Mouse (Mus musculus): ENCODE data around the gene Zfp658. TPM values are rescaled to one million over a fixed set of nuclear protein-coding genes. Genes with fewer than 3 reads are reported as not detected.

Gene Zfp658
- polyA plus RNA-seq, 1 experiment from 2014 or later: 0.97 TPM

GRCm38 (mm10) chr7:43544225-43544977, 17.7 kb upstream of the Zfp658 start, which contains the start of gene Cd33:
Cd33 (minus strand) TSS chr7:43544428.
- H3K4me1 ChIP-seq (replicated peaks; ENCODE audit: control insufficient read depth, insufficient read depth, low read length): no peaks in the 10 kb centered on the region
- no peaks in the 10 kb centered on the region for H3K36me3 ChIP-seq (ENCODE audit: control insufficient read depth, insufficient read depth, low read length)
- no peak within 1 kb of the TSS for H3K4me3 ChIP-seq (ENCODE audit: low read depth, low read length)
- H3K27me3 ChIP-seq (replicated peaks; ENCODE audit: control insufficient read depth, insufficient read depth, low read length): no peaks in the 10 kb centered on the region
- no peak within 1 kb of the TSS for H3K27ac ChIP-seq (ENCODE audit: low read depth, low read length)
- no peak for ATAC-seq (replicated peaks; ENCODE audit: low FRiP score)
- H3K9me3 ChIP-seq (ENCODE audit: control insufficient read depth, low read length): no peaks in the 10 kb centered on the region
- 62% methylated on average over 7 of the region's 7 CpGs for WGBS
- H3K9ac ChIP-seq (ENCODE audit: low read depth, low read length): no peak within 1 kb of the TSS
- H3K4me2 ChIP-seq: no peak within 1 kb of the TSS
- DNase-seq (ENCODE audit: low spot score): no peak

DNA sequence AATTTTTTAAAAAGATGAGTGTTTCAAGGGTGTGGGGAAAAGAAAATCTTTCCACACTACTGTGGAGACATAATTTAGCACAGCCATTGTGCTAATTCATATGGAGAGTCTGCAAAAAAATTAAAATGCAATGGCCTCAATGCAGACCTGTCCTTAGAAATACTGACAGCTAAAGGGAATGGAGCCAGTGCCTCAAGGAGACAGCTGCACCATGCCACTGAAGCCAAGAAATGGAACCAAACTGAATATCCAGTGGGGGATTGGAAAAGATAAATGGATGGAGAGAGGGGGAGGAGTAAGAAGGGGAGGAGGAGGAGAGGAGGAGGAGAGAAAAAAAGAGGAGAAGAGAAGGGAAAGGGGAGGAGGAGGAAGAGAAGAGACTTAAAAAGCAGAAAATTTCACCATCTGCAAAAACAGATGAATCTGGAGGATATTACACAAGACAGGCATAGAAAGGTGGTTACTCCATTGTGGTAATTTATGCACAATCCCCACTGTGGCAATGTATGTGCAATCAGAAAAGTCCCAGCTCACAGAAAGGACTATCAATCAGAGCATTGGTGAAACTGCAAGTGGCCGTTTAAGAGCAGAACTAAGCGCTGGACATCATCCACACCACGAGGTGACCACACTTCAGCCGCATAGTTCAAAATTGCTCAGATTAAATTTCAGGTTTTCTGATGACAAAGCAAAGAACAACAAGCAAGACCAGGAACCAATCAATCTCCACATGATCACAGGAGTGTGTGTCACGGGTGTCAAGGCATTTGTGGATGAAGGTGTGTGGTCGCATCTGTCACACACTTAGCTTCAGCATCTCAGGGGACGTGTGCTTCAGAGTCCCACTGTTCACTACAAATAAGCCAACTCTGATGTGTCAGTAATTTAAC, 16.2 kb upstream of the Zfp658 start:
- Histone ChIP-seq H3K36me3 (ENCODE audit: control insufficient read depth, insufficient read depth, low read length) (no peaks in the 10 kb centered on the region), H3K9ac (ENCODE audit: low read depth, low read length) (no peak overlapping the region), H3K27me3 (replicated peaks; ENCODE audit: control insufficient read depth, insufficient read depth, low read length) (no peaks in the 10 kb centered on the region), H3K27ac (ENCODE audit: low read depth, low read length) (no peak overlapping the region), H3K4me2 (no peak overlapping the region), H3K4me3 (ENCODE audit: low read depth, low read length) (no peak overlapping the region), H3K9me3 (ENCODE audit: control insufficient read depth, low read length) (no peaks in the 10 kb centered on the region), H3K4me1 (replicated peaks; ENCODE audit: control insufficient read depth, insufficient read depth, low read length) (no peaks in the 10 kb centered on the region)
- DNase-seq (ENCODE audit: low spot score): no peak
- WGBS: 57% methylated on average over 7 of the region's 7 CpGs
- no peak for ATAC-seq (replicated peaks; ENCODE audit: low FRiP score)

DNA sequence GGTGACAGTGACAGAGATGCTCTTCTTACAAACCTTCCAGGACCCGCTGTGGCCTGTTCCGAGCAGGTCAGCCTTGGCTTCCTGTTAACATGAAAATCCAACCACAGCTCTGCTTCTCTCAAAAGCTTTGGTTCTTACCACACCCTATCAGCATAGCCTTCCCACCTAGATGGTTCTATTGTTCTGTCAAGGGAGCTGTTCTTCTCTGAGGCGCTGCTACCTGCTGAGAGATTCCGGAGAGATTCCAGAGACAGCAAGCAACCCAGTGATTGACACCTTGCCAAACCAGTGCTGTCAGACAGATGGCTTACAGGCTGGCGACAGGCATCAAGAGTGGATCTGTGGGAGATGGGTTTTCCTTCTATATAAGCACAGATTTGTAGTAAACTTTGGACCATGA, 14.4 kb upstream of the Zfp658 start:
- Histone ChIP-seq H3K9me3 (ENCODE audit: control insufficient read depth, low read length) (no peaks in the 10 kb centered on the region), H3K4me2 (no peak overlapping the region), H3K4me1 (replicated peaks; ENCODE audit: control insufficient read depth, insufficient read depth, low read length) (no peaks in the 10 kb centered on the region), H3K27me3 (replicated peaks; ENCODE audit: control insufficient read depth, insufficient read depth, low read length) (no peaks in the 10 kb centered on the region), H3K9ac (ENCODE audit: low read depth, low read length) (no peak overlapping the region), H3K27ac (ENCODE audit: low read depth, low read length) (no peak overlapping the region), H3K4me3 (ENCODE audit: low read depth, low read length) (no peak overlapping the region), H3K36me3 (ENCODE audit: control insufficient read depth, insufficient read depth, low read length) (no peaks in the 10 kb centered on the region)
- WGBS: 37% methylated on average over 5 of the region's 5 CpGs
- DNase-seq (ENCODE audit: low spot score) (no peak), ATAC-seq (replicated peaks; ENCODE audit: low FRiP score) (no peak)

DNA sequence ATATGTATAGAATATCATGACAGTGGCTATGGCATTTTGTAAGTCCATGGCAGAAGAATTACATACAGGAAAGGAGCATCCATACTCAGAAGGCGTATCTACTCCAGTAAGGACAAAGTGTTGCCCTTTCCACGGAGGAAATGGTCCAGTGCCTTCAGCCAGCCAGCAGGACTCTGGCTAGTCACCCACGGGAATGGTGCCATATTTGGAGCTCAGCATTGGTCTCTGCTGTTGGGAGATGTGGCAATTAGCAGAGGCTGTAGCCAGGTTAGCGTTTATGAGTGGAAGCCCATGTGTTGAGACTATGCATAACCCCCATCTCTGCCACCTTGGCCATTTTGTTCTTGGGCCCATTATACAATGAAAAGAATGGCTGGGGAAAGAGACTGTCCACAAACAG, 13.8 kb upstream of the Zfp658 start:
- Histone ChIP-seq H3K27me3 (replicated peaks; ENCODE audit: control insufficient read depth, insufficient read depth, low read length) (no peaks in the 10 kb centered on the region), H3K36me3 (ENCODE audit: control insufficient read depth, insufficient read depth, low read length) (no peaks in the 10 kb centered on the region), H3K4me3 (ENCODE audit: low read depth, low read length) (no peak overlapping the region), H3K9ac (ENCODE audit: low read depth, low read length) (no peak overlapping the region), H3K27ac (ENCODE audit: low read depth, low read length) (no peak overlapping the region), H3K4me1 (replicated peaks; ENCODE audit: control insufficient read depth, insufficient read depth, low read length) (no peaks in the 10 kb centered on the region), H3K9me3 (ENCODE audit: control insufficient read depth, low read length) (no peaks in the 10 kb centered on the region), H3K4me2 (no peak overlapping the region)
- ATAC-seq (replicated peaks; ENCODE audit: low FRiP score) (no peak), DNase-seq (ENCODE audit: low spot score) (no peak)
- WGBS: 63% methylated on average over 4 of the region's 4 CpGs

- no peaks in the 10 kb centered on the region for H3K27me3 ChIP-seq (replicated peaks; ENCODE audit: control insufficient read depth, insufficient read depth, low read length)
Observed at GRCm38 (mm10) chr7:43553153-43553552, 8.9 kb upstream of the Zfp658 start.

GRCm38 (mm10) chr7:43554550-43554949, 7.5 kb upstream of the Zfp658 start:
- DNase-seq (ENCODE audit: low spot score) (no peak), ATAC-seq (replicated peaks; ENCODE audit: low FRiP score) (no peak)
- Histone ChIP-seq H3K9me3 (ENCODE audit: control insufficient read depth, low read length) (no peaks in the 10 kb centered on the region), H3K4me1 (replicated peaks; ENCODE audit: control insufficient read depth, insufficient read depth, low read length) (no peaks in the 10 kb centered on the region), H3K4me2 (no peak overlapping the region), H3K27ac (ENCODE audit: low read depth, low read length) (no peak overlapping the region), H3K36me3 (ENCODE audit: control insufficient read depth, insufficient read depth, low read length) (no peaks in the 10 kb centered on the region), H3K27me3 (replicated peaks; ENCODE audit: control insufficient read depth, insufficient read depth, low read length) (no peaks in the 10 kb centered on the region), H3K4me3 (ENCODE audit: low read depth, low read length) (no peak overlapping the region), H3K9ac (ENCODE audit: low read depth, low read length) (no peak overlapping the region)
- 36% methylated on average over 3 of the region's 3 CpGs for WGBS

More at GRCm38 (mm10) chr7:43553153-43553552, 8.9 kb upstream of the Zfp658 start:
- Histone ChIP-seq H3K27ac (ENCODE audit: low read depth, low read length) (no peak overlapping the region), H3K36me3 (ENCODE audit: control insufficient read depth, insufficient read depth, low read length) (no peaks in the 10 kb centered on the region), H3K9ac (ENCODE audit: low read depth, low read length) (no peak overlapping the region), H3K4me2 (no peak overlapping the region), H3K9me3 (ENCODE audit: control insufficient read depth, low read length) (no peaks in the 10 kb centered on the region), H3K4me3 (ENCODE audit: low read depth, low read length) (no peak overlapping the region), H3K4me1 (replicated peaks; ENCODE audit: control insufficient read depth, insufficient read depth, low read length) (no peaks in the 10 kb centered on the region)
- 69% methylated on average over 4 of the region's 4 CpGs for WGBS
- DNase-seq (ENCODE audit: low spot score): no peak
- ATAC-seq (replicated peaks; ENCODE audit: low FRiP score): no peak

- Histone ChIP-seq H3K9ac (ENCODE audit: low read depth, low read length) (no peak overlapping the region), H3K4me2 (no peak overlapping the region), H3K36me3 (ENCODE audit: control insufficient read depth, insufficient read depth, low read length) (no peaks in the 10 kb centered on the region), H3K27me3 (replicated peaks; ENCODE audit: control insufficient read depth, insufficient read depth, low read length) (no peaks in the 10 kb centered on the region), H3K9me3 (ENCODE audit: control insufficient read depth, low read length) (no peaks in the 10 kb centered on the region), H3K27ac (ENCODE audit: low read depth, low read length) (no peak overlapping the region), H3K4me1 (replicated peaks; ENCODE audit: control insufficient read depth, insufficient read depth, low read length) (no peaks in the 10 kb centered on the region), H3K4me3 (ENCODE audit: low read depth, low read length) (no peak overlapping the region)
- 83% methylated on average over 5 of the region's 5 CpGs for WGBS
- DNase-seq (ENCODE audit: low spot score) (no peak), ATAC-seq (replicated peaks; ENCODE audit: low FRiP score) (no peak)
Observed at GRCm38 (mm10) chr7:43555351-43555750, 6.7 kb upstream of the Zfp658 start.

- no peaks in the 10 kb centered on the region for H3K27me3 ChIP-seq (replicated peaks; ENCODE audit: control insufficient read depth, insufficient read depth, low read length)
- H3K4me1 ChIP-seq (replicated peaks; ENCODE audit: control insufficient read depth, insufficient read depth, low read length): no peaks in the 10 kb centered on the region
- no peak for ATAC-seq (replicated peaks; ENCODE audit: low FRiP score)
- no peak overlapping the region for H3K4me2 ChIP-seq
- no peak overlapping the region for H3K9ac ChIP-seq (ENCODE audit: low read depth, low read length)
- H3K27ac ChIP-seq (ENCODE audit: low read depth, low read length): no peak overlapping the region
- H3K9me3 ChIP-seq (ENCODE audit: control insufficient read depth, low read length): no peaks in the 10 kb centered on the region
- H3K36me3 ChIP-seq (ENCODE audit: control insufficient read depth, insufficient read depth, low read length): no peaks in the 10 kb centered on the region
- WGBS: 61% methylated on average over 1 of the region's 1 CpGs
- no peak for DNase-seq (ENCODE audit: low spot score)
- H3K4me3 ChIP-seq (ENCODE audit: low read depth, low read length): no peak overlapping the region
Observed at GRCm38 (mm10) chr7:43556901-43557300, 5.2 kb upstream of the Zfp658 start.
